Mouse (Mus musculus) hindbrain, postnatal 0 days (tissue): ENCODE measurements around the gene Btbd18. TPM values are rescaled to one million over a fixed set of nuclear protein-coding genes. Genes with fewer than 3 reads are reported as not detected.

ENCODE experiments used
- ATAC-seq: fragments of 200-750 bp; cut with Nextera tagmentation; 2 replicates; pipeline ENCODE4 v1.8.0; 2017; ENCODE audit warnings: mild to moderate bottlenecking, moderate TSS enrichment, moderate library complexity
- DNase-seq: peaks from one replicate; pipeline ENCODE4 v3.0.0-alpha.2; 2015; ENCODE audit warnings: low spot score
- H3K27ac ChIP-seq: fragments of 300-500 bp; sonication (generic); 2 replicates; pipeline ENCODE4 v1.5.1; 2014; ENCODE audit warnings: mild to moderate bottlenecking
- H3K27me3 ChIP-seq: fragments of 300-500 bp; sonication (generic); 2 replicates; pipeline ENCODE4 v1.6.1; 2014; ENCODE audit warnings: low read length, mixed read lengths; ENCODE audit not compliant: insufficient read depth
- H3K36me3 ChIP-seq: fragments of 300-500 bp; sonication (generic); 2 replicates; pipeline ENCODE4 v1.6.1; 2014; ENCODE audit warnings: low read length, mixed read lengths; ENCODE audit not compliant: insufficient read depth
- H3K4me1 ChIP-seq: fragments of 300-500 bp; sonication (generic); 2 replicates; pipeline ENCODE4 v1.6.1; 2014; ENCODE audit warnings: antibody characterized with exemption, low read length, mixed read lengths; ENCODE audit not compliant: insufficient read depth
- H3K4me2 ChIP-seq: fragments of 300-500 bp; sonication (generic); 2 replicates; pipeline ENCODE4 v1.6.1; 2014; ENCODE audit warnings: low read depth, mild to moderate bottlenecking, low read length, moderate library complexity, mixed read lengths
- H3K4me3 ChIP-seq: fragments of 300-500 bp; sonication (generic); 2 replicates; pipeline ENCODE4 v1.5.1; 2014; ENCODE audit warnings: low read length
- H3K9ac ChIP-seq: fragments of 300-500 bp; sonication (generic); replicated peaks from 2 replicates; pipeline ENCODE4 v1.6.1; 2014; ENCODE audit warnings: mild to moderate bottlenecking, low read length, moderate library complexity, mixed read lengths
- H3K9me3 ChIP-seq: fragments of 300-500 bp; sonication (generic); 2 replicates; pipeline ENCODE4 v1.6.1; 2016; ENCODE audit warnings: low read length, mixed read lengths
- CTCF ChIP-seq: IDR thresholded peaks from 2 replicates; pipeline ENCODE4 v1.5.1; 2016; ENCODE audit warnings: antibody characterized with exemption, control low read depth, low read depth
- WGBS: fragments of 180-500 bp; shearing (Covaris S2); extraction: QIAGEN DNeasy Blood & Tissue Kit; methylation state at CpG from one replicate; pipeline ENCODE4 v1.1.7; 2014; 5-methylcytosine and 5-hydroxymethylcytosine counted together
- polyA plus RNA-seq: library from polyadenylated mRNA; unstranded; fragments of >200 nt; fragmentation: Nextera tagmentation; extraction: Ambion mirVana; gene quantifications from 2 replicates; pipeline ENCODE4 v1.2.1, GENCODE M21; 2015
- total RNA-seq: library from RNA; depleted of rRNA; stranded (reverse); fragments of >200 nt; gene quantifications from 2 replicates; pipeline ENCODE4 v1.2.3, GENCODE M21; 2014

The Btbd18 gene
- total and polyA plus RNA-seq, 2 experiments from 2014 or later, result 0.50 TPM; not detected in 1

GRCm38 (mm10) chr2:84677968-84678880 lies 19.3 kb downstream of the Btbd18 start, which contains the start of the genes Gm28635 and Med19:
TSS of gene Gm28635 (minus strand) at chr2:84678041.
TSS of gene Med19 (plus strand) at chr2:84678402.
- under 1% methylated on average over 44 of the region's 44 CpGs for WGBS
- Histone ChIP-seq H3K27ac (peak within 1 kb of the TSS; percentile 86), H3K36me3 (peaks cover 18% of the 10 kb centered on the region; the same call in 1 of the 2 replicates), H3K27me3 (no peaks in the 10 kb centered on the region), H3K4me3 (peak within 1 kb of the TSS; percentile 100), H3K4me1 (peaks cover 4% of the 10 kb centered on the region; the same call in 1 of the 2 replicates), H3K4me2 (peak within 1 kb of the TSS; percentile 86), H3K9ac (peak within 1 kb of the TSS; percentile 83), H3K9me3 (no peaks in the 10 kb centered on the region)
- peak; percentile 99 for ATAC-seq
- TF ChIP-seq CTCF, result peak; percentile 27
- DNase-seq, result peak; percentile 99

- WGBS, result 19% methylated on average over 8 of the region's 8 CpGs
- H3K4me2 ChIP-seq, result peak within 1 kb of the TSS; percentile 86
- H3K27ac ChIP-seq, result peak within 1 kb of the TSS; percentile 86; the same call in 1 of the 2 replicates
- H3K9me3 ChIP-seq, result no peaks in the 10 kb centered on the region
- ATAC-seq (no peak), DNase-seq (no peak)
- peaks cover 4% of the 10 kb centered on the region; the same call in 1 of the 2 replicates for H3K4me1 ChIP-seq
- H3K9ac ChIP-seq, result peak within 1 kb of the TSS; percentile 83
- no peaks in the 10 kb centered on the region for H3K27me3 ChIP-seq
- H3K4me3 ChIP-seq, result peak within 1 kb of the TSS; percentile 100
- TF ChIP-seq CTCF, result no peak
- H3K36me3 ChIP-seq, result peaks cover 14% of the 10 kb centered on the region; the same call in 1 of the 2 replicates
Observed at GRCm38 (mm10) chr2:84679016-84679415, 20.1 kb downstream of the Btbd18 start, which contains the start of gene Tmx2. TSS of gene Tmx2 (minus strand) at chr2:84679140.

GRCm38 (mm10) chr2:84682605-84683183 lies 23.8 kb downstream of the Btbd18 start:
- no peaks in the 10 kb centered on the region for H3K27me3 ChIP-seq
- peaks cover 23% of the 10 kb centered on the region; the same call in 1 of the 2 replicates for H3K36me3 ChIP-seq
- no peak overlapping the region for H3K4me3 ChIP-seq
- no peak overlapping the region for H3K9ac ChIP-seq
- no peak overlapping the region for H3K27ac ChIP-seq
- 83% methylated on average over 6 of the region's 6 CpGs for WGBS
- H3K4me2 ChIP-seq, result no peak overlapping the region
- no peak for TF ChIP-seq CTCF
- DNase-seq (no peak), ATAC-seq (no peak)
- H3K9me3 ChIP-seq, result no peaks in the 10 kb centered on the region
- H3K4me1 ChIP-seq, result peaks cover 4% of the 10 kb centered on the region; the same call in 1 of the 2 replicates

GRCm38 (mm10) chr2:84688080-84688844 lies 29.4 kb downstream of the Btbd18 start:
- Histone ChIP-seq H3K27me3 (no peaks in the 10 kb centered on the region), H3K36me3 (peaks cover 69% of the 10 kb centered on the region), H3K4me1 (no peaks in the 10 kb centered on the region), H3K9me3 (no peaks in the 10 kb centered on the region), H3K4me3 (no peak overlapping the region), H3K9ac (no peak overlapping the region), H3K27ac (no peak overlapping the region), H3K4me2 (no peak overlapping the region)
- no peak for ATAC-seq
- WGBS, result 78% methylated on average over 2 of the region's 2 CpGs
- no peak for TF ChIP-seq CTCF
- no peak for DNase-seq

GRCm38 (mm10) chr2:84690050-84690449 lies 31.2 kb downstream of the Btbd18 start:
- DNase-seq (no peak), ATAC-seq (peak; percentile 28; the same call in 1 of the 2 replicates)
- WGBS, result 85% methylated on average over 12 of the region's 12 CpGs
- no peaks in the 10 kb centered on the region for H3K27me3 ChIP-seq
- H3K9ac ChIP-seq, result no peak overlapping the region
- no peak overlapping the region for H3K4me3 ChIP-seq
- no peak overlapping the region for H3K4me2 ChIP-seq
- no peak overlapping the region for H3K27ac ChIP-seq
- no peak for TF ChIP-seq CTCF
- peaks cover 80% of the 10 kb centered on the region for H3K36me3 ChIP-seq
- no peaks in the 10 kb centered on the region for H3K4me1 ChIP-seq
- no peaks in the 10 kb centered on the region for H3K9me3 ChIP-seq
